Mouse (Mus musculus): ENCODE measurements at regions not wholly inside any gene's neighbourhood (a gene's known extent, or its start where the extent isn't known, plus 50 kb on each side); places are given as distances from the start of the nearest gene placed in this dataset.

DNA sequence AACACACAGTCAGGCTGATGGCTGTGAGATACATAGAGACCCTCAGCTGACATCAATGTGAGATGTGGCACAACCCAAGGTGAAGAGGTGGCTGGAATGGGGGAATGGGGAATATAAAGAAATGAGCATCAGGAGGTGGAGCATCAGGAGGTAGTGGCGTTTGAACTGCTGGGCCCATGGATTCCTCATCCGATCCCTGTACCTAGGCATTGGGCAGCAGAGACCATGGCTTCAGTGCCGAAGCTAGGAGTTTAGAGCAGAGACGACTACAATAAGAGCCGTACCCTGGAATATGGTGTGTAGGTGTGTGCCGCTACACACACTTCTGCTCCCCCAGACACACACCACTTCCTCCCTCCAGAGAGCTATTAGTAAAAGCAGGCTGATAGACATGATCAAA lies 82.9 kb upstream of the Mrps22 start:
- Histone ChIP-seq H3K4me1 (ENCODE audit: control insufficient read depth, insufficient read depth, low read length) (no peaks in the 10 kb centered on the region), H3K79me2 (ENCODE audit: control insufficient read depth, insufficient read depth, low read length) (no peaks in the 10 kb centered on the region), H3K36me3 (ENCODE audit: control insufficient read depth, insufficient read depth, low read length) (no peaks in the 10 kb centered on the region), H3K27ac (replicated peaks; ENCODE audit: insufficient read depth, low read depth, low read length) (no peak overlapping the region), H3K27me3 (ENCODE audit: control insufficient read depth, insufficient read depth, low read length) (no peaks in the 10 kb centered on the region), H3K4me3 (ENCODE audit: insufficient read depth, low read depth, low read length) (no peak overlapping the region), H3K9ac (ENCODE audit: low read depth, low read length) (no peak overlapping the region)
- no peak for TF ChIP-seq POLR2A (IDR thresholded peaks at IDR 0.05; ENCODE audit: extremely low read depth, insufficient read depth, low read length)
- TF ChIP-seq CTCF (IDR thresholded peaks at IDR 0.05; ENCODE audit: low read depth, low read length) = no peak
- DNase-seq (ENCODE audit: extremely low read depth, low read depth, low spot score) = no peak
- 94% methylated on average over 6 of the region's 6 CpGs for WGBS

DNA sequence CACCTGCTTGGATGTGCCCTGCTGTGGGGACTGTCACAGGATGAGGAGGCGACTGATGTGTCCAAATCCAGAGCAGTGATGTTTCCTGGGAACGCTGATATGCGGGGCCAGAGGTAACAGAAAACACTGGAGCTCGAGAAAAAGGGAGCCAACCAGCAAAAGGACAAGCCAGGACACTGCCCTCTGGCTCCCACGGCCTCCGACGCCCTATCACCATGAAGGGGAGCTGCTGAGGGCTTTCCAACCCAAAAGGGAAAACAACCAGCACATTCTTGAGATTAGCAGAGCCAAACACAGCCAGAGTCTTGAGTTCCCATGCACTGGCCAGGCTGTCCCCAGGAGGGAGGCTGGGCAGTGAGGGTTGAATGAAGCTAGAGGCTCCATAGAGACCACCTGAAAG lies 74.2 kb upstream of the Mrps22 start:
- 62% methylated on average over 7 of the region's 7 CpGs for WGBS
- peak; percentile 42 for DNase-seq (ENCODE audit: extremely low read depth, low read depth, low spot score)
- Histone ChIP-seq H3K36me3 (ENCODE audit: control insufficient read depth, insufficient read depth, low read length) (no peaks in the 10 kb centered on the region), H3K27ac (replicated peaks; ENCODE audit: insufficient read depth, low read depth, low read length) (no peak overlapping the region), H3K4me3 (ENCODE audit: insufficient read depth, low read depth, low read length) (no peak overlapping the region), H3K79me2 (ENCODE audit: control insufficient read depth, insufficient read depth, low read length) (no peaks in the 10 kb centered on the region), H3K9ac (ENCODE audit: low read depth, low read length) (no peak overlapping the region), H3K4me1 (ENCODE audit: control insufficient read depth, insufficient read depth, low read length) (no peaks in the 10 kb centered on the region), H3K27me3 (ENCODE audit: control insufficient read depth, insufficient read depth, low read length) (no peaks in the 10 kb centered on the region)
- TF ChIP-seq POLR2A (IDR thresholded peaks at IDR 0.05; ENCODE audit: extremely low read depth, insufficient read depth, low read length) = no peak
- TF ChIP-seq CTCF (IDR thresholded peaks at IDR 0.05; ENCODE audit: low read depth, low read length) = no peak

DNA sequence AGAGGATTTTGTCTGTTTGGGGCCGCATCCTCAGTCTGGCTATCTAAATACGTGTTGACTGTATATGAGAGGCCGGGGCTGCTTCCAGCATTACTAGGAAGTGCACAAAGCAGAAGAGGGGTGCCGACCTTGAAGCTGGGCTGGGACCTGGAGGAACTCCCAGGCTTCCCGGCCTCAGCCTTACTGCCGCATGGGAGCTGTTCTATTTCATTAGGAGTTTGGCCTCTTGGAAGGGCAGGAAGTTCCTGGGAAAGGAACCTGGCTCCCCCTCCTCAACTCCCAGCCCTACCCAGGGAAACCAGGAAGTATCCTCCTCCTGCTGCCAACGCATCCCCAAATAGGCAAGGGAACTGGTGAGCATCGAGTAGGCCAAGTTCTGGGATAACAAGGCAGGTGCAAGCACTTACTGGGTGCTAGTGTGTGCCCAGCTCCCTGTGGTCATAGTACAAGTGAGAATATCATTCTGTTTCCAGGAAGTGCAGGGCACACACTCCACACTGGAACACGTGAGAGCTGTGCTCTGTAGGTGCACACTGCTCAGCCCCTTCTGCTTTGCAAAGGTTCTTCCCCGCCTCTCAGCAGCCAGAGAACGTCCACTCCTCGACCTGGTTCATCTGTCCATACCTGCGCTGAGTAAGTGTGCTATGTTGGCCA lies 72.1 kb upstream of the Mrps22 start:
- Histone ChIP-seq H3K4me3 (ENCODE audit: insufficient read depth, low read depth, low read length) (no peak overlapping the region), H3K4me1 (ENCODE audit: control insufficient read depth, insufficient read depth, low read length) (no peaks in the 10 kb centered on the region), H3K27ac (replicated peaks; ENCODE audit: insufficient read depth, low read depth, low read length) (no peak overlapping the region), H3K9ac (ENCODE audit: low read depth, low read length) (no peak overlapping the region), H3K36me3 (ENCODE audit: control insufficient read depth, insufficient read depth, low read length) (no peaks in the 10 kb centered on the region), H3K79me2 (ENCODE audit: control insufficient read depth, insufficient read depth, low read length) (no peaks in the 10 kb centered on the region), H3K27me3 (ENCODE audit: control insufficient read depth, insufficient read depth, low read length) (no peaks in the 10 kb centered on the region)
- 77% methylated on average over 13 of the region's 13 CpGs for whole genome bisulfite sequencing
- no peak for DNase-seq (ENCODE audit: extremely low read depth, low read depth, low spot score)
- TF ChIP-seq POLR2A (IDR thresholded peaks at IDR 0.05; ENCODE audit: extremely low read depth, insufficient read depth, low read length) = no peak
- TF ChIP-seq CTCF (IDR thresholded peaks at IDR 0.05; ENCODE audit: low read depth, low read length) = no peak

DNA sequence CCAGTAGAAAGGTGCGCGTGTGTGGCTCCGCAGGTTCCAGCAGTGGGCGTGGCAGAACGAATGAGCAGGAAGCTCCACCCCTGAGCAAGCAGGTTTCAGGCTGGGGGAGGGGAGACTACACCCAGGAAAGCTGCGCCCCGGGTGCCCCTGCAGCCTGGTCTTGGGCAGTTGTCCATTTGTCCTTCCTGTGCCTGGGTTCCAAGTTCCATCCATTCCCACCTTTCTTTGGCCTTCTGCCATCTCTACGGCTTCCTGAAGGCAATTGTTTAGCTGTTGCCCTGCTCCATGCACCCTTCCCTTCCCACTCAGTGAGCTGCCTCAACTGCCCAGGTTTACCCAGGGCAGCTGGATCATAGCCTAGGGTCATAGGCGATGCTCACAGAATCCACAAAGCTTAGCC lies 70.9 kb upstream of the Mrps22 start:
- TF ChIP-seq POLR2A (IDR thresholded peaks at IDR 0.05; ENCODE audit: extremely low read depth, insufficient read depth, low read length) (no peak), CTCF (IDR thresholded peaks at IDR 0.05; ENCODE audit: low read depth, low read length) (no peak)
- Histone ChIP-seq H3K36me3 (ENCODE audit: control insufficient read depth, insufficient read depth, low read length) (no peaks in the 10 kb centered on the region), H3K4me1 (ENCODE audit: control insufficient read depth, insufficient read depth, low read length) (no peaks in the 10 kb centered on the region), H3K79me2 (ENCODE audit: control insufficient read depth, insufficient read depth, low read length) (no peaks in the 10 kb centered on the region), H3K27ac (replicated peaks; ENCODE audit: insufficient read depth, low read depth, low read length) (no peak overlapping the region), H3K27me3 (ENCODE audit: control insufficient read depth, insufficient read depth, low read length) (no peaks in the 10 kb centered on the region), H3K4me3 (ENCODE audit: insufficient read depth, low read depth, low read length) (no peak overlapping the region), H3K9ac (ENCODE audit: low read depth, low read length) (no peak overlapping the region)
- 52% methylated on average over 9 of the region's 9 CpGs for WGBS
- no peak for DNase-seq (ENCODE audit: extremely low read depth, low read depth, low spot score)

DNA sequence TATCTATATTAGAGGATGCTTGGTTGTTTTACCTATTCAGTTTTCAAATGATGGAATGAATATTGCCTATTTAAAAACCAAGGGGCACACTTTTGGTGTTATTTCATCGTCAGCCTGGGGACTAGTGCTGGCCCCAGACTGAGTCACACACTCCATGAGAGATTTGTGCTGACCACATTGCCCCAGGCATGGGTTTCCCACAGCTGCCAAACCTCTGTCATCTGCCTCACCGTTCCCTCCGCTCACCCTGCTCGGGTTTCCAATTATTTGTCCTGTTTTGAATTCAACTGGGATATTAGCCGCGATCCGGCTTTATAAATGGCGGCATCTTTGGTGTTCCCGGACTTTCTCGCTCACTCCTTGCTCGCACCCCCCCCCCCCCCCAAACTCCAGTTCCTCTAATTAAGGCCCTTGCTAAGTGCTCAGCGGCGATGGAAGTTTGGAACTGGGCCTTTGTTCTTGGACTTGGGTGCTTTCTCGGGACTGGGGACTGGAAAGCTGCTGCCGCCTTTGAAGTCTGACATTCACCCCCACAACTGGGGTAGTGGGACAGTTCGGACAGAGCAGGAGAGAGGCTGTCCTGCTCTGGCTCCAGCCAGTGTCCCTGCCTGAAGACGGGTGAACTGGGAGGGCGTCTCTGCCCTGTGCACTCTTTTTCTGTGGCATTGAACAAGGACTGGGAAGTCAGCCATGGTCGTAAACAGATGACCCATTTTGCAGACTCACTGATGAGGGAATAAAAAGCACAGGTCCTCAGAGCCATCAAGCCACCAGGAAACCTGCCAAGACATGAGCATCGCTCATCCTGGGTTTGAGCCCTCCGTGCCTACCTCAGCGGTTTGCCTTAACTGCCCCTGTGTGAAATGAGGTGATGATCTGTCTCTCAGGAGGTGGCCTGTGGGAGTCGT lies 67.2 kb upstream of the Mrps22 start:
- no peak overlapping the region for H3K9ac ChIP-seq (ENCODE audit: low read depth, low read length)
- no peak for DNase-seq (ENCODE audit: extremely low read depth, low read depth, low spot score)
- no peak for TF ChIP-seq POLR2A (IDR thresholded peaks at IDR 0.05; ENCODE audit: extremely low read depth, insufficient read depth, low read length)
- TF ChIP-seq CTCF (IDR thresholded peaks at IDR 0.05; ENCODE audit: low read depth, low read length) = no peak
- 0 out of 2 replicates have a peak, but pooled peaks cover 1% of the 10 kb centered on the region for H3K4me1 ChIP-seq (ENCODE audit: control insufficient read depth, insufficient read depth, low read length)
- H3K4me3 ChIP-seq (ENCODE audit: insufficient read depth, low read depth, low read length) = no peak overlapping the region
- no peaks in the 10 kb centered on the region for H3K27me3 ChIP-seq (ENCODE audit: control insufficient read depth, insufficient read depth, low read length)
- no peaks in the 10 kb centered on the region for H3K36me3 ChIP-seq (ENCODE audit: control insufficient read depth, insufficient read depth, low read length)
- no peaks in the 10 kb centered on the region for H3K79me2 ChIP-seq (ENCODE audit: control insufficient read depth, insufficient read depth, low read length)
- no peak overlapping the region for H3K27ac ChIP-seq (replicated peaks; ENCODE audit: insufficient read depth, low read depth, low read length)
- WGBS = 77% methylated on average over 23 of the region's 23 CpGs

DNA sequence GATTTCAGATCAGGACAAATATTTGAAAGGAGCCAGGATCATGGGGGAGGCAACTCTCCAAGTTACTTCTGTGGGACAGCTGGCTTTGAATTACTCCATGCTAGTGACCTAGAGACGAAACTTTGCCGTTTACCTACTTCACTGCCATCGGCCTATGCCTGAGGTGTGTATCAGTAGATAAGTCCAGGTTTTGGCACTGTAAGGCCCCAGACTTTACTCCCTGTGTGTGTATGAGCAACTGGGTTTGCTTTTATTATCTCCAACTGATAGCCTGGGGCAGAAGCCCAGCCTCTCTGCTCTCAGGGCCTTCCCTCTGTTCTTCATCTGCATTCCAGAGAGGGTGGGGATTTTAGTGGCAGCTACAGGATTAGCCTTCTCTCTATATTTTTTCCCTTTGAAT lies 65.6 kb upstream of the Mrps22 start:
- WGBS = 13% methylated on average over 3 of the region's 3 CpGs
- no peaks in the 10 kb centered on the region for H3K27me3 ChIP-seq (ENCODE audit: control insufficient read depth, insufficient read depth, low read length)
- no peaks in the 10 kb centered on the region for H3K79me2 ChIP-seq (ENCODE audit: control insufficient read depth, insufficient read depth, low read length)

More for the DNA sequence above, 65.6 kb upstream of the Mrps22 start:
- Histone ChIP-seq H3K9ac (ENCODE audit: low read depth, low read length) (no peak overlapping the region), H3K27ac (replicated peaks; ENCODE audit: insufficient read depth, low read depth, low read length) (no peak overlapping the region), H3K4me3 (ENCODE audit: insufficient read depth, low read depth, low read length) (no peak overlapping the region), H3K4me1 (ENCODE audit: control insufficient read depth, insufficient read depth, low read length) (0 out of 2 replicates have a peak, but pooled peaks cover 1% of the 10 kb centered on the region), H3K36me3 (ENCODE audit: control insufficient read depth, insufficient read depth, low read length) (no peaks in the 10 kb centered on the region)
- no peak for TF ChIP-seq POLR2A (IDR thresholded peaks at IDR 0.05; ENCODE audit: extremely low read depth, insufficient read depth, low read length)
- TF ChIP-seq CTCF (IDR thresholded peaks at IDR 0.05; ENCODE audit: low read depth, low read length) = no peak
- no peak for DNase-seq (ENCODE audit: extremely low read depth, low read depth, low spot score)
